Mouse (Mus musculus) bone marrow, adult 2 months (tissue): ENCODE results near the gene Sltm.

Experiments used
- CTCF ChIP-seq: fragments of 200-500 bp; IDR thresholded peaks from 2 replicates; pipeline ENCODE4 v1.5.1; 2011; ENCODE audit warnings: low read length, control low read depth; ENCODE audit not compliant: control insufficient read depth, insufficient read depth
- POLR2A ChIP-seq: fragments of 200-500 bp; IDR thresholded peaks from 2 replicates; pipeline ENCODE4 v1.6.1; 2011; ENCODE audit warnings: low read depth, mild to moderate bottlenecking, control low read depth, low read length, borderline replicate concordance; ENCODE audit not compliant: control insufficient read depth

GRCm38 (mm10) chr9:70590775-70591174 is 48.2 kb downstream of the Sltm start:
- TF ChIP-seq POLR2A, result no peak
- no peak for TF ChIP-seq CTCF
